Mouse (Mus musculus) mesoderm, embryonic 11.5 days (tissue): Measurements from ENCODE around the gene Grb10.

Source experiments
- DNase-seq: peaks from one replicate; pipeline ENCODE4 v3.0.0-alpha.2; 2012; ENCODE audit warnings: low read depth, low spot score

Grb10 gene

DNA sequence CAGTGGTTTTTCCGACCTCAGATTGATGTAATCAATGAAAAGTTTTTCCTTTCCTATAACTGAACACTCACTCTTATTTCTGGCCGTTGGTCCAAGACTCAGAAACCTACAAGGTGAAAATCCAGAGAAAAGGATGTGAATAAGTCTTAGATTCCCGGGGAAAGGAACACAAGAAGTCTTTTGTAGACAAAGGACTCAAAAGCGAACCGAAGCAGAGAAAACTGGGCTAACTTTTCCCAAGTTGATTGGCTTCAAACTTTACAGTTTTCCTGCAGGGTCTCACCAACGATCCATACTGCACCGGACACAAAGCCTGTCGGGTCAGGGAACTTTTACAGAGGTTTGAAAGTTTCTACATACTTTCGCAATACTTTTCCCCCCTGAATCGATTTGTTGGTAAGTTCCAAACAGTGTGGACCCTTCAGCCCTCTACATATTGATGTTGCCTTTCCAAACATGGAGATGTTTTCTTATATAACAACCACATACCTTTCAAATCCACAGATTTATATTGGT is at the start of gene Grb10:
Grb10 (minus strand) TSS at position 214 of the 516 bp plus-strand sequence.
- peak; percentile 18 for DNase-seq

- DNase-seq, result no peak
These were observed 43.2 kb upstream of the Grb10 start for GRCm38 (mm10) chr11:12081638-12082037.

DNA sequence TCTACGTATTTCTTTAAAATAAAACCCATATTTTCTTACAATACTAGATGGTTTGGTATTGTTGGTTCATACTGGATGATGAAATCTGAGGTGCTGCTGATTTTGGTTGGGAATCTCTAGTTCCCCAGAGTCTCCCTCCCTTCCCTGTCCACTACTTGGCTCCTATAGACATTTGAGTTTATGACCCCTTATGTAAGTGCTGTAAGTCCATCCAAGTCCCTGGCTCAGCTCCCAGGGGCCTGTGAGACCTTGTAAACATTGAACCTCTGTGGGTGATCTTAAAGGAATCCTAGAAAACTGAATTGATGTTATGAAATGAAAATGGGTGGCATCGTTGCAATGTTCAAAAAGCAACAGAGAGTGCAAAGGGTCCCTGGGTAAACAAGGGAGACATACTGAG is 40.7 kb upstream of the Grb10 start:
- DNase-seq, result no peak

DNA sequence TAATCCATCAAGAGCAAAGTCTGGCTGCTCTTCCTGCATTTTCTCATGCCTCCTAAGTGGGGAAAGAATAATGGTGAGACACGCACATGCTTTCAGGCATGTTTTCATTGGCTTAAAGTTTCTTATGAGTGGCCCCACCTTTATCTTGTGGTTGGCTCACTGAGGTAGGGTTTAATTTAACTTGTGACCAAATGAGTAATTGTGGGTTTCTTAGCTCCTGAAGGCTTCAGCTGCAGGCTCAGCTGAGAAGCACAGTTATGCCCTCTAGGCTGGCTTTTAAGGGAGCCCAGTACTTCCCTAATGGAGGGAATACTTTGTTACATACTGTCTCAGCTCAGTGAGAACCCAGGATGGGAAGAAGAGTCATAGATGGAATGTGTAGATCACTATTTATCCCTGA is 37.0 kb upstream of the Grb10 start:
- DNase-seq, result no peak

DNA sequence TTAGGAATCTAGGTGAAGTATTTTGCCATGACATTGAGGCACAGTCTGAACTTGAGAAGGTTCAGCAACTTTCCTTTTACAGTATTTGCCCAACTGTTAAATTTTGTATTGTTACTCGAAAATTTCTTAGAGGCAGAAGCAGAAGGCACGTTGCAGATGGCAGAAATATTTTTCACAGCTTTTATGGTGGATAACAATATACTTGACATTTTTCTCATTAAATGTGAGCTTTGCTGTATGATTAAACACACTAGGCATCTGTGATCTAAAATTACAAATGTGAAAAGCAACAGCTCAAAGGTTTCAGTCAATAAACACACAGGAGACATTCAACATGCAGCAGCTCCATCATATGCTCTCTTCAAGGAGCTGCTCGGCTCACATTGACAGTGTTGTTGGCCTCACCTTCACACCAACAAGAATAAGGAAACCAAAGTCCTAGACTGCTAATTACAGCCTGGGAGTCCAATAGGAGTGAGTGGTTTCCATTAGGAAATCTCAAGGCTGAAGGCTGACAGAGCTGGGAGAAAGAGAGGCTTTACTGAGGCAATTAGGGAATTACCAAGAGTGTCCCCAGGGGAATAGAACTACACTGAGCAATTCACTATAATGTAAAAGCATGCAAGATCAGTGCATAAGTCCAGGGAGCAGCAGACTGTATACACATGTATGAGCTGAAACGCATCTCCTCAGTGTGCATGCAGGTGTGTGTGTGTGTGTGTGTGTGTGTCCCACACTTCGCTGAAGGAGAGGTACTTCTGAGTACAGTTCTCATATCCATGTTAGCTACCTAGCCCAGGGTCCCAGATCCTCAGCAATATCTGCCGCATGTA is 35.1 kb upstream of the Grb10 start:
- no peak for DNase-seq

DNA sequence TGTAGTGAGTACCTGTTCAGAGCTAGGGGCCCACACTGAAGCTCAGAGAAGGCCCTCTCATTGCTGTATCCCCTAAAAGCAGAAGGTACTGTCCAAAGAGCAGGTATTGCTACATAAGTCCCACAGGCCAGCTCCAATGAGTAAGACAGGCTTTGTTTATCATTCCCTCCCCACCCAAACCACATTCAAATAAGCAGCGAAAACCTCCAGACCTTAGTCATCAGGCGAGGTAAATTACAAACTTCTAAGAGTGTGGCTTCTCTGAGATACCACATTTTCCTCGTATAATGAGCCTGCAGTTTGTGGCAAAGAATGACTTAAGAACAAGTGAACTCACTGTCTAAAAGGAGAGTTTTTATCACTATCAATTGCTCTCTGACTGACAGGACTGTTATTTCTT is 33.8 kb upstream of the Grb10 start:
- no peak for DNase-seq

- no peak for DNase-seq
These were observed 20.5 kb upstream of the Grb10 start for GRCm38 (mm10) chr11:12059005-12059404.

DNA sequence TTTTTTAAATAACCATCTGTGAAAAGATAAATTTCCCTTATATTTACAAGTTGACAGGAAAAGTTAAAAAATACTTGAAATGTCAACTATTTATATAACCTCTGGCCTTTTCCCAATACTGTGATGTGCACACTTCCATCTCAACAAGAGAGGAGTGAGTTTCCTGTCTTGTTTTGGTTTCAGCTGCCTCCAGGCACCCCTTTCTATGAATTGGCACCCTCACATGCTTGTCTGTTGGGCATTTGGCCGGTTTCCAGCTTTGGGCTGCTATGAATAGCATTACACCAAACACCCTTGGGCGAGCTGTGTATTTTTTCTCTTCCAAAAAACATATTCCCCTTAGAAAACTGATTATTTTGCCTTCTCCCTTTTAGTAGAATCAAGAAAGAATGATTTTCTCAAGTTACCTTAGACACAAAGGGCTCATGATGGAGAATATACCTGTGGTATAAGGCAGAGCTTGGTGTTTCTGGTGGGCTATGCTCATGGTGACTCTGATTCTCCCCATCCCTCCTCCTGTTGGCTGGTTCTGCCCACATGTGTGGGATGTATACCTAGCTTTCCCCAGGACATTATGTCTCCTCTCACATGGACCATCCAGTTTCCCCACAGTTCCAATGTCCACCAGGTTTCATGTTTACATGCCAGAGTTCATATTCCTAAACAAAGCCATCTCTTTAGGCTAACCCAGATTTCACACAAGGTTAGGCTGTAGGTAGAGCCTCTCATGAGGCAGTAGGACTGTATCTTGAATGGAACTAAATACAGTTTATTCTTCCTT is 10.3 kb upstream of the Grb10 start:
- DNase-seq, result no peak

GRCm38 (mm10) chr11:12048135-12048534 is 9.7 kb upstream of the Grb10 start:
- no peak for DNase-seq

DNA sequence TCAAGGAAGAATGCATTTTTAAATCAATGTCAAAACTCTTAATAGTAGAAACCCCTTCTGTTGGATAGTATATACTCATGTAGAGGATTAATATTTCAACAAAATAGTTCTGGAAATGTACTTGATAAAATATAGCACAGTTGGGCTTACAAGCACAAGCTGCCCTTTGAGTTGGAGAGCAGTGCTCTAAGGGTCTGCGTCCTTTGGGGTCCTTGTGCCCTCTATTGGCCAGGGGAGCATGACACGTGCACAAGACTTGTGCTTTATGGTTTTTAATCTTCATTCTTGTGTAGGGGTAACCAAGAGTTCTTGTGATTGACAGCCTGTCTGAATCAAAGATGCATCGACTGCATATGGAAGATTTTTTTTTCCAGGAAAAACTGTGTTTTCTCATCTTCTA is 5.8 kb upstream of the Grb10 start:
- no peak for DNase-seq

DNA sequence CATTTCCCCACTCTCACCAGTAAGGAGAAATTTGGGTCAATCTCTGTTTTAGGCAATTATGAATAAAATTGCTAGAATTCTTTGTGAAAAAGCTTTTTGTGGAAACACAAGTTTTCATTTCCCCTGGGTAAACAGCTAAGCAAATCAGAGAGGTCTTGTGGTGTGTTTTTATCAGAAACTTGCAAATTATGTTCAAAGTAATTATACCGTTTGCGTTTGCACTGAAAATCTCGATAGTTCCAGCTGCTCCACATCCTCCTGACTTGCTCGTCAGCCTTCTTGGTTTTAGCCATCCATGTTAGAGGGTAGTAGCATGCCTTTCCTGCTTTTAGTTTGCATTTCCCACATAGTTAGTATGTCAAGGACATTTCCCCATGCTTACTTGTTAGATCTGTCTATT is 3.3 kb upstream of the Grb10 start:
- no peak for DNase-seq

DNA sequence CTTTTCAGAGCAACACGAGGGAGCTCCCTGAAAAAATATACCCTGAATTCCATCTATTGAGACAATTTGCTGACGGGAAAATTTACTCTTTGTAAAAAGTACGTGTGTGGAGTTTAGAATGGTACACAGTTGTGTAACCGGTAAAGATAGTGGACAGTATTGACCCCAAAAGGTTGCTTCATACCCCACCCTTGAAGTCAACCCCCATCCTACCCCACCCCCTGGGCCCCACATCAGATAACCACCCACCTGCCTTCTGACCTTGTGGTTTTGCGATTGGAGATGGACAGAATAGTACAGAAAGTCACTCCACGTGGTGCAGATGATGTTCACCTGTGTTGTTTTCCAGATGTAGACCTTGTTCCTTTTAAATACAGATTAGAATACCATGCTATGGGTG is 2.9 kb upstream of the Grb10 start:
- DNase-seq, result no peak

DNA sequence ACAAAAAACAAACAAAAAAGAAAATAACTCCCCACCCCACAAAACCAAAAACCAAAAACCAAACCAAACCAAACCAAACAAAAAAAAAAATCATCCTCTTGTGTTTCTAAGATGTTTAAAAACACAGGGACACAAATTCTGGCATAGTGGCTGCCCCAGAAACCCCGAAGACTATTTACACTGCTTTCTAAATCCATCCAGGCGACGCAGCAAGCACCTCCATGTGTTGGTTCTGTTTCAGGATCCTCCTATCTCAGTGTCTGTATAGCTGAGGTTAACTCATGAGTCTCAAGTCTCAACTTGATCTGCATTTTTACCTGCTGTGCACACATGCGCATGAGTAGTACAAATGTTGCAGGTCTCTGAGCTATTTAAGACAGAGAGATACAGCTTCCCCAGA is 1.9 kb upstream of the Grb10 start:
- no peak for DNase-seq

DNA sequence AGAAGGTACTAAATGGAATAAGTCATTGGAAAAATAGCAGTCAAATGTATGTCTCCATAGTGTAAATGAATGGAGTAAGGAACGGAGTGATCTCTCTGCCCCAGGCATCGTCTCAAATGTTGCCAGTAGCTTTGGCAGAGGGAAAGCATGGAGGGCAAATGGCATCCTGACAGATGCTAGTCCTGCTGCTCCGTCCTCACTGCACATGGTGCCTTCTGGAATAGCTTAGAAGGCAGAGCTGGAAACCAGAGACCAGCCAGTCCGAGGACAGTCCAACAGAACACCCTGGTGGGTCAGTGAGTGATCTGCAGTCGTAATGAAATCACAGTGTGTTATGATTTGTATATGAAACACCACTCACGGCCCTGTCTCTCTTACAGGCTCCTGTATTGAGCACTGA is 1.3 kb upstream of the Grb10 start:
- DNase-seq, result peak; percentile 36

GRCm38 (mm10) chr11:12039098-12039497 is 615 bp upstream of the Grb10 start:
- DNase-seq, result peak; percentile 53

DNA sequence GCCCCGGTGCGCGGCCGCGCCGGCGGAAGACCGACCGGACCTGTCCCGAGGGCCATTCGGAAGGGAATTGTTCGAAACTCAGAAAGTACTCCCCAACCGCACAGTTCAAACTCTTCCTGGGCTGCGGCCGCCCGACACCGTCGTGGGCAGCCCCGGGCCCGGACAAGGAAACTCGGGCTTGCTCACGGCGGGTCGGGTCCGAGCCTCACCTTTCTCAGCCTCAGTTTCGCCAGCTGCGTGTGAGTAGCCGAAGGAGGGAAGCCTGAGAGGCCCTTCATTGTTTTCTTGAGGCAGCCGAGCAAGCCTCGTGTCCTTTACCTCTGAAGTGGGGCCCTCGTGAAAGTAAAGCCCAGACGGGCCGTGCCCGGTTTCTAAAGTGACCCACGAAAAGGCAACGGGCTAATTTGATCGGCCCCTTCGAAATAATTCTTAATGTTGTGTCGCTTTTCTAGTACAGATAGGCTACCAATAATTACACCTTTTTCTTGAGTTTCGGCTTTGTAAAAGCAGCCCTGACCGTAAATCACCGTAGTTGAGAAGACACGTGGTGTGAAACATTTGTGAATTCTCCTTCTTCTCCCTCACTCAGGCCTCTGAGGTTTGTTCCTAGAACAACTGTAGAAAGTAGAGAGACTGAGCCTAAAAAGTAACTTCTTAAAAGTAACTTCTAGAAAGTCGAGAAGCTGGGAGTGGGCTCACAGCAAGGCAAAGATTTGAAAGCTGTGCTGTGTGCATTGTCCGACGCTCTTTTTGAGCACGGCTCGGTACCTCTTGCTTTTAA is 604 bp downstream of the Grb10 start:
- DNase-seq, result peak; percentile 54

DNA sequence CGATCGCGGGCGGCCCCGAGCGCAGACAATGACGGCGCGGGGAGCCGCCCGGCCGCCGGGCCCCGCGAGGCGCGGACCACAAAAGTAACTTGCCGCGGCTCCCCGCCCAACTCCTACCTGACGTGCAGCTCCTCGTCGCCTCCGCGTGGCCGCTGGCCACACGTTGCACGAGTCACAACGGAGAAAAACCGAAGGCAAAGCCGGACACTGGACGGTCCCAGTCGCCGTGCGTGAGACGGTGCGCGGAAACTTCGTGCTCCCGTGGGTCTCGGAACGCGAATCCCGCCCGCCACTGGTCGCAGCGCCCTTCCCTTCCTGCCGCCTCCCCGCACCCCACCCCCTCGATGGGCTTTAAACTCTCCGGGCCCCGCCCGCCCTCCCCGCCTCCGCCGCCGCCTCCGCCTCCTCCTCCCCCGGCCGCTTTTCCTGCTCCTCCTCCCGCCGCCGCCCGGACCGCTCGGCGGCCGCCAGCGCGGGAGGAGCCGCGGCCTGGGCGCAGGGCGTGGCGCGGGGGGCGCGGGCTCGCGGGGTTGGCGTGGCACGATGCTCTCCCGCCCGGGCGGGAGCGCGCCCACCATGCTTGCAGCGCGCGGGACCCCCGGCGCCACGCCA is 1.3 kb downstream of the Grb10 start:
- peak; percentile 76 for DNase-seq

DNA sequence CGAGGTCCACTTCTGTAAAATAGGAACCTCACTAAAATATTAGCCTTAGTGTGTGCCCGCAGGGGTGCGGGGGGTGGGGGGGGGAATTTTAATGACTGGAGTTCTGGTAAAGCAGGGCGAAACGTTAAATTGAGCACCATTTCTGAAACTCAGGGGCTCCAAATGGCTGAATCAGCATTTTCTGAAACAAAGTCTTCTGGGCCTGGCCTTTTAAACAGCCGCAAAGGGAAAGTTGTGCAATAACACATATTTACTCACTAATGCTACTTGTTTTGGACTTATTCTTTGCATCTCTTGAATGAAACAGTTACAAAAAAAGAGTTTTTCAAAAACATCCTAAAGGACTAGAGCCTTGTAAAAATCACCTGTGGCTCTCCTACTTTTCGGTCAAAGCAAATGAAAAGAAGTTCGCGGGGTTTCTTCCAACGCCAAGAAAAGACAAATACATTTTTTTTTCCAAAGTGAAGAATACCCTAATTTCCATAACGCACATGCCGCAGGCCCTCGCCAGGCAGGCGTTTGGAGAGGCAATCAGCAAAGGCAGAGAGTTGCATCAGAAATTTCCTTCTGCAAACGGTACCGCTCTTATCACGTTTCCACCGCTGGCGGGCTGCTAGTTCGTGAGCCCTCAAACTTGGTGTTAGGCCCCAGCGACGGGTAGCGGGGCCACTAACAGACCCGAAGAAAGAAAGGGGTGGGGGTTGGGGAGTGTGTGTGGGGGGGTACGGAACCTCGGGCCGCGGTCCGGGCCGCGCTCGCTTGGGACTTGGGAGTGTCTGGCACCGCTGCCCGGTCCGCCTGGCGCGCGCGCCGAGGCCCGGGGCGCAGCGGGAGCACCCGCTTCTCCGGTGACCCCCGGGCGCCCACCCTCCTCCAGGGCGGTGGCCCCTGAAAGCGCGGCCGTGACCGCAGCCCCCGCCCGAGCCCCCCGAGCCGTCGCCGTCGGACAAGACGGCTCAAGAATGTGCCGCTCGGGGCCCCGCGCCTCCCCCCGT is 2.3 kb downstream of the Grb10 start:
- peak; percentile 45 for DNase-seq

- DNase-seq, result peak; percentile 40
These were observed 3.2 kb downstream of the Grb10 start for GRCm38 (mm10) chr11:12035324-12035723.

GRCm38 (mm10) chr11:12034781-12035180 is 3.7 kb downstream of the Grb10 start:
- DNase-seq, result peak; percentile 15
